10 mouse cellular contexts compared by ENCODE assay signal in the genomic region with DNA sequence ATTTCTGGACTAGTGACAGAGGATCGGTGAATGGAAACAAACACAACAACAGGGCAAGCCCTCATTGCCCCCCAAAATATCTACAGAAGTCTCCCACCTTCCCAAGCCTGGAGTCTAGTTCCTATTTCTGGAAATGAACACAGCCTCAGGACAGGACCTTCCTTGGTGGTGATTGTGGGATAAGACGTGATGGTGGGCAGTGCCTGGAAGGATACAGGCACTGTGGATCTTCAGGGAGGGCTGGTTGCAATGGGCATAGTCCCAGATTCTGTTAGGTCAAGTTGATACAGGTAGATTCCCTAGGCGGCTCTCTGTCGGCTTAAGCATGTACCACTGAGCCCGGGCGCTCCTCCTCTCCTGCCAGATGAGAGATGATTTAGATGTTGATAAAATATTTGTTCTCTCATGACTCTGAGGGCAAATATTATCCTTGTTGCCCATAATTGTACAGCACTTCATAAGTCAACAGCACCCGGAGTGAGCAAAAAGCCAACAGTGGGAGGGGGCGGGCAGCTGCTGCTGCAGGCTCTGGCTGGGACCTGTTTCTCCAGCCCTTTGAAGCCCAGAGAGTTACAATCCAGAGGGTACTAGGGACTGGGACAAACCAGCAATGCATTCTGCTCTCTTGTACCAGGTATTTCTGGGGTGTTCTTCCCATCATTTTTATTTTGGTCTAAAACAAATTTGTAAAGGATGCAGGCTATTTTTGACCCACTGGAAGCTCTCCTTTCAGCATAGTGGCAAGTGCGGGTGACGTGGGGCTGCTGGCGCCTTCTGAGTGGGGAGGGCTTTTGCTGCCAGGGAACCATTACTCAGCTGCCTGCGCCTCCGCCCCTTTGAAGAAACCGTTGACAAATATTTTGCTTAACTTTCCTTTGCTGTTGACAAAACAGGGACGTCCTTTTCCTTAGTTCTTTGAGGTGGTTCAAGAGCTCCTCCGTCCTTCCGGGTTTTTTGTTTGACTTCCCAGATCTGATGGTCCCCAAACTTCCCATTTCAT.
A peak's percentile ranks its signal among the peaks of the same experiment; 100 is the strongest.
DNase-seq lines count a peak whose midpoint lies in the region; ATAC-seq and TF ChIP-seq lines count a peak whose summit lies in the region.
"Had no signal": no experiment of that assay in that cellular context is flagged by ENCODE, and none has a peak within 500 bp of the region (broad histone marks: within the 10 kb centered on the region; RNA-seq: fewer than 3 reads in every experiment).

No protein-coding gene starts in this region.

- TF ChIP-seq EP300 in heart, postnatal 0 days (IDR thresholded peaks at IDR 0.05; ENCODE audit: low read depth): no peak

- no peak overlapping the region for H3K9ac ChIP-seq in embryonic facial prominence, embryonic 14.5 days (ENCODE audit: low read depth, low read length)
- H3K9ac ChIP-seq in heart, postnatal 0 days (replicated peaks; ENCODE audit: low read depth, low read length): no peak overlapping the region
- H3K9ac ChIP-seq: liver, embryonic 13.5 days had no signal

- H3K9me3 ChIP-seq in embryonic facial prominence, embryonic 14.5 days (ENCODE audit: control insufficient read depth, low read length): no peaks in the 10 kb centered on the region
- H3K9me3 ChIP-seq in heart, postnatal 0 days (replicated peaks; ENCODE audit: control insufficient read depth, low read length): no peaks in the 10 kb centered on the region
- H3K9me3 ChIP-seq: liver, embryonic 13.5 days had no signal

- TF ChIP-seq CTCF in heart, postnatal 0 days (IDR thresholded peaks at IDR 0.05; ENCODE audit: low read depth): no peak
- no peak for TF ChIP-seq CTCF in lung, adult 2 months (IDR thresholded peaks at IDR 0.05; ENCODE audit: insufficient read depth, low read length)

- peak; percentile 14 for DNase-seq in brain, adult 2 months (ENCODE audit: low read depth, low spot score)
- DNase-seq in embryonic facial prominence, embryonic 14.5 days (ENCODE audit: low spot score): peak; percentile 58
- DNase-seq in heart, postnatal 0 days (ENCODE audit: low spot score): peak; percentile 26
- peak; percentile 31 for DNase-seq in lung, adult 2 months
- DNase-seq in thymus, adult 18-20 months: no peak
- DNase-seq in yolk sac, embryonic 10.5 days (ENCODE audit: low spot score): no peak
- no peak for DNase-seq in left cerebral cortex, adult 9 months (ENCODE audit: low spot score in 2 of 2)
- DNase-seq: cerebellum, adult 9-10 months; liver, embryonic 13.5 days had no signal

- peaks cover 38% of the 10 kb centered on the region for H3K4me1 ChIP-seq in embryonic facial prominence, embryonic 14.5 days (ENCODE audit: control insufficient read depth, insufficient read depth, low read length)
- peaks cover 8% of the 10 kb centered on the region; the same call in 1 of the 2 replicates for H3K4me1 ChIP-seq in heart, postnatal 0 days (ENCODE audit: control insufficient read depth, insufficient read depth)
- peaks cover 15% of the 10 kb centered on the region for H3K4me1 ChIP-seq in lung, adult 2 months (ENCODE audit: control insufficient read depth, insufficient read depth, low read length)
- H3K4me1 ChIP-seq: liver, embryonic 13.5 days had no signal

- no peak; the same call in 1 of the 2 replicates for ATAC-seq in embryonic facial prominence, embryonic 14.5 days (ENCODE audit: low read depth)
- ATAC-seq in heart, postnatal 0 days (ENCODE audit: insufficient read depth, low read depth): no peak
- no peak for ATAC-seq in inflammation-experienced regulatory T-cells, adult 6 months

- H3K27ac ChIP-seq in embryonic facial prominence, embryonic 14.5 days (replicated peaks; ENCODE audit: low read depth, low read length): 0 out of 2 replicates have a peak overlapping the region, but pooled peaks have one; percentile 11
- H3K27ac ChIP-seq in heart, postnatal 0 days (ENCODE audit: low read depth): no peak overlapping the region
- H3K27ac ChIP-seq: liver, embryonic 13.5 days had no signal

- no peak overlapping the region for H3K4me2 ChIP-seq in embryonic facial prominence, embryonic 14.5 days (ENCODE audit: low read depth, low read length)
- H3K4me2 ChIP-seq in heart, postnatal 0 days (ENCODE audit: low read depth, low read length): peak overlapping the region; percentile 12; the same call in 1 of the 2 replicates
- H3K4me2 ChIP-seq: liver, embryonic 13.5 days had no signal

- H3K4me3 ChIP-seq in embryonic facial prominence, embryonic 14.5 days (ENCODE audit: low read depth, low read length): no peak overlapping the region
- no peak overlapping the region for H3K4me3 ChIP-seq in heart, postnatal 0 days (ENCODE audit: low read depth, low read length)
- no peak overlapping the region for H3K4me3 ChIP-seq in lung, adult 2 months (replicated peaks; ENCODE audit: extremely low read depth, low read depth, low read length)
- H3K4me3 ChIP-seq: liver, embryonic 13.5 days had no signal

- H3K36me3 ChIP-seq in embryonic facial prominence, embryonic 14.5 days (ENCODE audit: control insufficient read depth, insufficient read depth, low read length): no peaks in the 10 kb centered on the region
- H3K36me3 ChIP-seq in heart, postnatal 0 days (replicated peaks; ENCODE audit: control insufficient read depth, insufficient read depth, low read length): no peaks in the 10 kb centered on the region
- H3K36me3 ChIP-seq: liver, embryonic 13.5 days had no signal

- WGBS in embryonic facial prominence, embryonic 14.5 days: 42% methylated on average over 17 of the region's 17 CpGs
- 39% methylated on average over 17 of the region's 17 CpGs for WGBS in heart, postnatal 0 days
- 33% methylated on average over 17 of the region's 17 CpGs for WGBS in lung, adult 2 months

- no peaks in the 10 kb centered on the region; the same call in 1 of the 2 replicates for H3K27me3 ChIP-seq in embryonic facial prominence, embryonic 14.5 days (replicated peaks; ENCODE audit: control insufficient read depth, insufficient read depth, low read length)
- H3K27me3 ChIP-seq in heart, postnatal 0 days (ENCODE audit: control insufficient read depth, insufficient read depth, low read length): no peaks in the 10 kb centered on the region
- H3K27me3 ChIP-seq: liver, embryonic 13.5 days had no signal

- TF ChIP-seq POLR2A in lung, adult 2 months (IDR thresholded peaks at IDR 0.05; ENCODE audit: borderline replicate concordance, extremely low read depth, low read depth, low read length): no peak

Comparison
In these comparisons a context has a peak if more than half of its experiments do, and no peak if none do; other contexts are left out.
1. DNase-seq: peak in brain, adult 2 months (single experiment), embryonic facial prominence, embryonic 14.5 days (single experiment), heart, postnatal 0 days (single experiment) and lung, adult 2 months (single experiment); none in thymus, adult 18-20 months (0 of 2), yolk sac, embryonic 10.5 days (single experiment) and left cerebral cortex, adult 9 months (0 of 2).